In the genomic region with DNA sequence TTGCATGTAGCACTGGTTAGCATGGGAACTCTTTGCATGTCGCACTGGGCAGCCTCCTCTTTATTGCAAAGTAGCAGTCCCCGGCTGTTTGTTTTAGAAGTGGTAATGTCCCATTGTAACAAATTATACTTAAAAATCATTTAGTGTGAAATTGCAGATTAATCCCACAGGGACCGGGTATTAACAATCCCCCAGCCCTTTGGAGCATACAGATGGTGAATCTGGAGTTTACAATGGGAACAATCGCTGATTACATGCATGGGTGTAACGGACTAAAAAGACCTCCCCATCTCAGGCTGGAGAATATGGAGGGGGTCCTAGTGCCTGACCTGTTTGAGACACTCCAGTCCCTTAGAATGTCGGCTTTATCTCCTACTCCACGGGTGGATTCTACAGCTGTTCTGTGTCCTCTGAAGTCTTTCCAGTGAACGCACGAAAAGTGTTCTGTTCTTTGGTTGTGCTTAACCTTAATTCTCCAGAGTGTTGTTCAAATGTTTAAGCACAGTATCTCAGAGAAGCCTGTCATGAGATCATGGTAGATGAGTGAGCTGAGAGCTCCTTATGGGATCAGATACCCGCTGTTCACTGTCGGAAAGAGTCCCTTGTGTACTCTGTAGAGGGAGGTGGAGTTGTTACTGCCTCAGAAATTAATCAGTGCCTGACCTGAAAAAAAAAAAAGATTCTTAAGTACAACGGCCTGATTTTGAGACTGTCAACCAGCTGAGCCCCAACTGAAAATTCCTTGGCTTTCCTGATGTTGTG, we compare ENCODE assay signal across 19 mouse cellular contexts. TPM values are rescaled to one million over a fixed set of nuclear protein-coding genes. Genes with fewer than 3 reads are reported as not detected.
DNase-seq lines count a peak whose midpoint lies in the region; ATAC-seq lines count a peak whose summit lies in the region.
"Had no signal": no experiment of that assay in that cellular context is flagged by ENCODE, and none has a peak within 500 bp of the region (broad histone marks: within the 10 kb centered on the region; RNA-seq: fewer than 3 reads in every experiment).

No protein-coding gene starts in this region.

- no peak overlapping the region for H3K27ac ChIP-seq in embryonic facial prominence, embryonic 14.5 days (replicated peaks; ENCODE audit: low read depth, low read length)
- H3K27ac ChIP-seq in embryonic facial prominence, embryonic 10.5 days (replicated peaks) = no peak overlapping the region
- H3K27ac ChIP-seq in hindbrain, embryonic 13.5 days = no peak overlapping the region
- no peak overlapping the region for H3K27ac ChIP-seq in midbrain, embryonic 14.5 days (replicated peaks; ENCODE audit: low read depth, low read length)
- no peak overlapping the region for H3K27ac ChIP-seq in liver, embryonic 12.5 days
- H3K27ac ChIP-seq: embryonic facial prominence, embryonic 12.5 days; limb, embryonic 10.5 days; liver, embryonic 15.5 days had no signal

- DNase-seq in embryonic facial prominence, embryonic 14.5 days (ENCODE audit: low spot score) = peak; percentile 35
- no peak for DNase-seq in embryonic facial prominence, embryonic 10.5 days (ENCODE audit: low spot score)
- no peak for DNase-seq in midbrain, embryonic 14.5 days
- DNase-seq in left cerebral cortex, adult 8-10 months (ENCODE audit: low spot score in 2 of 2) = no peak
- no peak for DNase-seq in gastrocnemius, adult 8-10 months (ENCODE audit: low spot score in 2 of 2)
- DNase-seq in right cerebral cortex, postnatal 36 days (ENCODE audit: low spot score in 2 of 2) = no peak
- DNase-seq: cerebellum, adult 2 months; thymus, postnatal 36 days had no signal

- H3K36me3 ChIP-seq in embryonic facial prominence, embryonic 14.5 days (ENCODE audit: control insufficient read depth, insufficient read depth, low read length) = no peaks in the 10 kb centered on the region
- H3K36me3 ChIP-seq in embryonic facial prominence, embryonic 10.5 days (replicated peaks) = no peaks in the 10 kb centered on the region
- no peaks in the 10 kb centered on the region for H3K36me3 ChIP-seq in hindbrain, embryonic 13.5 days
- no peaks in the 10 kb centered on the region for H3K36me3 ChIP-seq in midbrain, embryonic 14.5 days (ENCODE audit: control insufficient read depth, insufficient read depth, low read length)
- no peaks in the 10 kb centered on the region for H3K36me3 ChIP-seq in liver, embryonic 12.5 days
- H3K36me3 ChIP-seq: embryonic facial prominence, embryonic 12.5 days; limb, embryonic 10.5 days; liver, embryonic 15.5 days had no signal

- H3K27me3 ChIP-seq in embryonic facial prominence, embryonic 14.5 days (replicated peaks; ENCODE audit: control insufficient read depth, insufficient read depth, low read length) = peaks cover 40% of the 10 kb centered on the region
- peaks cover 73% of the 10 kb centered on the region for H3K27me3 ChIP-seq in embryonic facial prominence, embryonic 10.5 days (replicated peaks; ENCODE audit: low read depth, poor library complexity, severe bottlenecking)
- peaks cover 84% of the 10 kb centered on the region for H3K27me3 ChIP-seq in hindbrain, embryonic 13.5 days
- H3K27me3 ChIP-seq in midbrain, embryonic 14.5 days (ENCODE audit: control insufficient read depth, insufficient read depth, low read length) = peaks cover 43% of the 10 kb centered on the region
- peaks cover 53% of the 10 kb centered on the region for H3K27me3 ChIP-seq in liver, embryonic 12.5 days (replicated peaks)

- no peaks in the 10 kb centered on the region for H3K4me1 ChIP-seq in embryonic facial prominence, embryonic 14.5 days (ENCODE audit: control insufficient read depth, insufficient read depth, low read length)
- peaks cover 36% of the 10 kb centered on the region for H3K4me1 ChIP-seq in embryonic facial prominence, embryonic 10.5 days
- peaks cover 36% of the 10 kb centered on the region for H3K4me1 ChIP-seq in hindbrain, embryonic 13.5 days (replicated peaks)
- peaks cover 22% of the 10 kb centered on the region for H3K4me1 ChIP-seq in midbrain, embryonic 14.5 days (ENCODE audit: control insufficient read depth, insufficient read depth, low read length)
- H3K4me1 ChIP-seq in liver, embryonic 12.5 days = no peaks in the 10 kb centered on the region
- H3K4me1 ChIP-seq: liver, embryonic 15.5 days had no signal

- H3K4me2 ChIP-seq in embryonic facial prominence, embryonic 14.5 days (ENCODE audit: low read depth, low read length) = no peak overlapping the region
- H3K4me2 ChIP-seq in hindbrain, embryonic 13.5 days = peak overlapping the region; percentile 37
- H3K4me2 ChIP-seq in midbrain, embryonic 14.5 days (ENCODE audit: low read length) = peak overlapping the region; percentile 35
- no peak overlapping the region for H3K4me2 ChIP-seq in liver, embryonic 12.5 days
- H3K4me2 ChIP-seq: embryonic facial prominence, embryonic 12.5 days; liver, embryonic 15.5 days had no signal

- no peaks in the 10 kb centered on the region for H3K9me3 ChIP-seq in embryonic facial prominence, embryonic 14.5 days (ENCODE audit: control insufficient read depth, low read length)
- H3K9me3 ChIP-seq in embryonic facial prominence, embryonic 10.5 days = no peaks in the 10 kb centered on the region
- H3K9me3 ChIP-seq in hindbrain, embryonic 13.5 days = no peaks in the 10 kb centered on the region
- no peaks in the 10 kb centered on the region for H3K9me3 ChIP-seq in midbrain, embryonic 14.5 days (ENCODE audit: control insufficient read depth, low read length)
- no peaks in the 10 kb centered on the region for H3K9me3 ChIP-seq in liver, embryonic 12.5 days (replicated peaks)
- H3K9me3 ChIP-seq: embryonic facial prominence, embryonic 12.5 days; limb, embryonic 10.5 days; liver, embryonic 15.5 days had no signal

- peak; percentile 56 for ATAC-seq in embryonic facial prominence, embryonic 14.5 days (ENCODE audit: low read depth)
- ATAC-seq in hindbrain, embryonic 13.5 days (ENCODE audit: low FRiP score) = no peak; the same call in 1 of the 2 replicates
- ATAC-seq in midbrain, embryonic 14.5 days (ENCODE audit: low FRiP score, low TSS enrichment) = no peak; the same call in 1 of the 2 replicates
- no peak for ATAC-seq in liver, embryonic 12.5 days
- ATAC-seq: inflammation-experienced regulatory T-cells, adult 6 months; Patski had no signal

- WGBS in embryonic facial prominence, embryonic 14.5 days = 51% methylated on average over 12 of the region's 12 CpGs
- WGBS in embryonic facial prominence, embryonic 10.5 days = 63% methylated on average over 12 of the region's 12 CpGs
- 20% methylated on average over 12 of the region's 12 CpGs for WGBS in hindbrain, embryonic 13.5 days
- WGBS in midbrain, embryonic 14.5 days = 7% methylated on average over 12 of the region's 12 CpGs
- 54% methylated on average over 12 of the region's 12 CpGs for WGBS in liver, embryonic 12.5 days (ENCODE audit: insufficient replicate concordance)

- no peak overlapping the region for H3K4me3 ChIP-seq in embryonic facial prominence, embryonic 14.5 days (ENCODE audit: low read depth, low read length)
- H3K4me3 ChIP-seq in embryonic facial prominence, embryonic 10.5 days = no peak overlapping the region
- H3K4me3 ChIP-seq in hindbrain, embryonic 13.5 days = peak overlapping the region; percentile 14; the same call in 1 of the 2 replicates
- H3K4me3 ChIP-seq in midbrain, embryonic 14.5 days (replicated peaks; ENCODE audit: low read depth, low read length) = no peak overlapping the region
- H3K4me3 ChIP-seq in liver, embryonic 12.5 days = no peak overlapping the region
- H3K4me3 ChIP-seq: embryonic facial prominence, embryonic 12.5 days; limb, embryonic 10.5 days; liver, embryonic 15.5 days had no signal

- no peak overlapping the region for H3K9ac ChIP-seq in embryonic facial prominence, embryonic 14.5 days (ENCODE audit: low read depth, low read length)
- no peak overlapping the region for H3K9ac ChIP-seq in hindbrain, embryonic 13.5 days
- H3K9ac ChIP-seq in midbrain, embryonic 14.5 days (replicated peaks; ENCODE audit: low read length) = no peak overlapping the region
- H3K9ac ChIP-seq in liver, embryonic 12.5 days = no peak overlapping the region
- H3K9ac ChIP-seq: liver, embryonic 15.5 days had no signal

RNA-seq across cellular contexts. Expression of a gene that starts 6.0 kb away (rescaled TPM):
- polyA plus RNA-seq in embryonic facial prominence, embryonic 14.5 days (2014; fragmentation: Nextera tagmentation; extraction: Ambion mirVana) = 0.97 and 1.1 TPM in 2 replicates
- polyA plus RNA-seq in embryonic facial prominence, embryonic 10.5 days (2016; fragmentation: Nextera tagmentation; extraction: Ambion mirVana) = 1.00 and 1.1 TPM in 2 replicates
- 1.0 and 2.9 TPM in 2 replicates for polyA plus RNA-seq in hindbrain, embryonic 13.5 days (2015; fragmentation: Nextera tagmentation; extraction: Ambion mirVana)
- polyA plus RNA-seq in midbrain, embryonic 14.5 days (2014; fragmentation: Nextera tagmentation; extraction: Ambion mirVana) = 0.36 and 1.5 TPM in 2 replicates
- total RNA-seq in left cerebral cortex, adult 8-10 months (2022) = not detected
- not detected in 2 replicates for polyA plus RNA-seq in liver, embryonic 12.5 days (2016; fragmentation: Nextera tagmentation; extraction: Ambion mirVana)
- not detected for total RNA-seq in gastrocnemius, adult 8-10 months (2022)
- total RNA-seq: granulocyte monocyte progenitor cell, adult 5-6 weeks; layer of hippocampus, postnatal 10 days; monocyte, adult 5-6 weeks had no signal
- polyA plus RNA-seq: cerebellum, adult 2 months; frontal cortex, adult 2 months; inflammation-experienced regulatory T-cells, adult 6 months; limb, embryonic 10.5 days; liver, embryonic 15.5 days; Patski had no signal

RNA-seq across cellular contexts. Expression of a gene that starts 9.4 kb away (rescaled TPM):
- 3.0 and 3.8 TPM in 2 replicates for polyA plus RNA-seq in embryonic facial prominence, embryonic 14.5 days (2014; fragmentation: Nextera tagmentation; extraction: Ambion mirVana)
- polyA plus RNA-seq in embryonic facial prominence, embryonic 10.5 days (2016; fragmentation: Nextera tagmentation; extraction: Ambion mirVana) = 0.94 and 1.2 TPM in 2 replicates
- polyA plus RNA-seq in hindbrain, embryonic 13.5 days (2015; fragmentation: Nextera tagmentation; extraction: Ambion mirVana) = 0.93 and 1.3 TPM in 2 replicates
- polyA plus RNA-seq in midbrain, embryonic 14.5 days (2014; fragmentation: Nextera tagmentation; extraction: Ambion mirVana) = 0.34 and 0.74 TPM in 2 replicates
- total RNA-seq in left cerebral cortex, adult 8-10 months (2022) = 1 to 10 TPM; 2.1 to 2.6 (median 2.4) TPM
- 0.38 and 0.56 TPM in 2 replicates for polyA plus RNA-seq in liver, embryonic 12.5 days (2016; fragmentation: Nextera tagmentation; extraction: Ambion mirVana)
- not detected for total RNA-seq in gastrocnemius, adult 8-10 months (2022)

Comparison
In these comparisons a context has a peak if more than half of its experiments do, and no peak if none do; other contexts are left out.
1. H3K4me2 ChIP-seq: peak in hindbrain, embryonic 13.5 days (single experiment) and midbrain, embryonic 14.5 days (single experiment); none in embryonic facial prominence, embryonic 14.5 days (single experiment) and liver, embryonic 12.5 days (single experiment).